Mouse (Mus musculus): ENCODE measurements around the gene Miox.

- TF ChIP-seq CTCF (IDR thresholded peaks at IDR 0.05; ENCODE audit: low read depth): no peak
- TF ChIP-seq EP300 (IDR thresholded peaks at IDR 0.05; ENCODE audit: low read depth): no peak
Measured at GRCm38 (mm10) chr15:89296465-89296864, 37.7 kb upstream of the Miox start.

Data from liver, embryonic 14.5 days (tissue).